Mouse (Mus musculus) forelimb bud, embryonic 11.5 days (tissue): ENCODE measurements around the gene Focad.

Source experiments
- DNase-seq: peaks from one replicate; pipeline ENCODE4 v3.0.0-alpha.2; 2012; ENCODE audit warnings: low read depth, low spot score

Gene Focad

DNA sequence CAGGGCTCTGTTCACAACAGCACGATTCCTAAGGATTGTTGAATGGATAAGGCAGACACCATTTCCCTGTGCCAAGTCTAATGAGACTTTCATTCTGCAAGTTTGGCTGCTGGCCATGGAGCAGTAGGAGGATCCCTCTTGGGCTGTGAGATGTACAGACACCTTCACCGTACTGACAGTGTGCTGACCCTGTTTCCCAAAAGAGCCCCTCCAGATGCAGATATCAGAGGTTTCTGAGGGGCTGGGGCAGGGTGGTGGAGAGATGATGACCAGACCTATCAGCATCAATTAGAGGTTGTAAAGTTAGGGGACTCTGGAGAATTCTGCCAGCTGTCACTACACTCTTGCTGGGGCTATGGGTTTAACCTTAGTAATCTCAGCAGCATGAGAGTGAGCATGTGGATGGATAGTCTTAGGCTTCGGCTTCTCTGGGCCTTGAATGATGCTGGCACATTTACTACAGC lies 115.0 kb downstream of the Focad start:
- no peak for DNase-seq

DNA sequence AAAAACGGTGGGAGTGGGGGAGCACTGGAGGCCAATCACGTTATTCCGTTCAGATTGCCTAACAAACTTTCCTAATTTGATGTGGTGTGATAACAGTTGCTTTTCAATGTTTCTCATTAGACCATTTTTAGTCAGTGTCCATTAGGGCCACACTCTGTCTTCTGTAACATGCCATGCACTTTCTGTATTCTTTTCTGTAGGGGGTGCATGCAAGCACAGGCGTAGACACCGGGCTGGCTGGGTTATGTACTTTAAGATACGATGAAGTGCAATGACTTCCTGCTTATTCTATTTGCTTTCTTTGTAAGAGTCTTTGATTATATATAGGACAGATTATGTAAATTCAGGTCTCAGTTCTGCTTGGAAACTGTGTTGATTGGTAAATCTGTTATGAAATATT lies 116.2 kb downstream of the Focad start:
- no peak for DNase-seq

DNA sequence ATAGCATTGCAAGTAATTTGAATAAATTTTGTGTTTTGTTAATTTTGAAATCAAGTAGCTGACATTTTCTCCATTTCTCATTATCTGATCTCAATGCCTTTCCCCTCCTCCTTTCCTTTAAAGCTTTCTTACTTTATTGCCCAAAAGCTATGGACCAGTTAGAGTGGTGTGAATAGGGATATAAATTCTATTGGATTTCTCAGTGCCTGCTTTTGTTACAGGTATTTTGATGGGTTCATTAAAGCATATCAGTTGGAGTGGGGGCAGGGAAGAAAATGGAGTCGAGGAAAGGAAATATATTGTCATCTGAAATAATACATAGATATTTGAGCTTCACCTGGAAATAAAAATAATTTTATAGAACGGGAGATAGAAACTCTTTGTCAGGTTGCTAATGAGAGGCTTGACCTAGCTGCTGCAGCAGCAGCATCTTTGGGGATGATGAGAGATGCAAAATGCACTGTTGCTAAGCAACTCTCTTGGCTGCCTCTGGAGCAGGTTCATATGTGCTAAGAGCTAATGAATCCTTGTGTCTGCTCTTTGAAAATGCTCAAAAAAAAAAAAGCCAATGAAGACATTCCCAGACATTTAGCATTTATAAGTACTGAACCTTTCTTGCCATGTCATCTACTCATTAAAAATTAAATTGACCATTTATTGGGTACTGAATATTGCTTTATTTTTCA lies 116.9 kb downstream of the Focad start:
- no peak for DNase-seq

- no peak for DNase-seq
Measured at GRCm38 (mm10) chr4:88213895-88214294, 119.5 kb downstream of the Focad start.

- no peak for DNase-seq
Measured at GRCm38 (mm10) chr4:88218286-88218685, 123.9 kb downstream of the Focad start.

GRCm38 (mm10) chr4:88218797-88219196 lies 124.4 kb downstream of the Focad start:
- DNase-seq, result no peak

- no peak for DNase-seq
Measured at GRCm38 (mm10) chr4:88231375-88231774, 136.9 kb downstream of the Focad start.

DNA sequence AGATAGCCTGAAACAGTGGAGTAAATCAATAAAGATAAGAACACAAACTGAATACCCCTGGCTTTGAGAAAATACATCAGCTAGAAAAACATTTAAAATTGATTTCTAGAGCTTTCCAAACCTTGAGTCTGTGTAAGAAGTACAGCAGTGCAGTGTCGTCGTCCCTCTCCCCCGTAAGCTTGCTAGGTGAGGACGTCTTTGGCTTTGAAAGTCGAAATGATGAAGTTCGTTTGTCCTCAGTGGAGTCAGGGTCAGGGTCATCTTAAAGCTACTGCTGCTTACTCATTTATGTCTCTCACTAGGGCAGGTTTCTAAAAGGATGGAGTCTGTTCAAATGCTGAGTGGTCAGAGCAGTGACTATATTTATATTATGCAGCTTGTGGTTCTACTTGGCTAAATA lies 141.5 kb downstream of the Focad start:
- DNase-seq, result no peak

- no peak for DNase-seq
Measured at GRCm38 (mm10) chr4:88236926-88237756, 142.7 kb downstream of the Focad start.

- no peak for DNase-seq
Measured at GRCm38 (mm10) chr4:88238351-88238750, 143.9 kb downstream of the Focad start.

DNA sequence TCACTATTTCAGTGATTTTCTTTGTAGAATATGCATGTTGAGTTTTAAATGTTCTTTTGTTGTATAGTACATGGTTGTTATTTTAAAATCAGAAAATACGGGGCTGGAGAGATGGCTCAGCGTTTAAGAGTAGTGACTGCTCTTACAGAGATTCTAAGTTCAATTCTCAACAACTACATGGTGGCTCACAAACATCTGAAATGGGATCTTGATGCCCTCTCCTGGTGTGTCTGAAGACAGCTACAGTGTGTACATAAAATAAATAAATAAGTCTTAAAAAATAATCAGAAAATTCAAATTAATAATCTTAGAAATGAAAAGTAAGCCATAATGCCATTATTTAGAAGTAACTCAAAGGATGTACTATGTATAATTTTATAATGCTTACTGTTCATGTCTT lies 149.4 kb downstream of the Focad start:
- no peak for DNase-seq

DNA sequence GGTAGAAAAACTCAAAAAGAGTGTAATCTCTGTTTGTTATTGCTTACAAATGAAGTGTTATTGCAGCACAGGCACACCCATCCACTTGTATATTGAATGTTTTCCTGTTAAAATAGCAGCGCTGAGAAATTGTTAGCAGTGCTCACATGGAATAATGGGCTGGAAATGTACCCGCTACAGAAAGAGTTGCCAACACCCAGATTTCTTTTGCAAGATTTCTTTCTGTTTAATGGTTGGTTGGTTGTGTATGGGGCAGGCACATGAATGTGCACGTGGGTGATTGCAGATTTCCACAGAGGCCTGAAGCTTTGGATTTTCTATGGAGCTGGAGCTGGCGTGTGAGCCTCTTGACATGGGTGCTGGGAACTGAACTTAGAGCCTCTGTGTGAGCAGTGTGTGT lies 151.1 kb downstream of the Focad start:
- DNase-seq, result no peak

DNA sequence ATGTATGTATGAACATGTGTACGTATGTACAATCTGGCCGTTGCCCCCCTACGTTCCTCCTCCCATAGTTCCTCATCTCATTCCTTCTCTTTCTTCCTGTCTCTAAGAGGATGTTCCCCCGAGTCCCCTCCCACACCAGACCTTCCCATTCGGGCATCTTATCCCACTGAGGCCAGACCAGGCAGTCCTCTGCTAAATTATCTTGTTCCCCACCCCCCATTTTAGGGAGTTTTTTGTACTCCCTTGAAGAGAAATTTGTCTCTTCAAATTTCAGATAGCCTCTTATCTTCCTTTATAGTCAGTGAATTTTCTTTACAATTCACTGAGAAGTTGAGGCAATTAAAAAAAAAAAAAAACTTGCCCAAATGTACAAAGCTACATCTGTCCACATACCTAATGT lies 166.9 kb downstream of the Focad start:
- DNase-seq, result no peak

DNA sequence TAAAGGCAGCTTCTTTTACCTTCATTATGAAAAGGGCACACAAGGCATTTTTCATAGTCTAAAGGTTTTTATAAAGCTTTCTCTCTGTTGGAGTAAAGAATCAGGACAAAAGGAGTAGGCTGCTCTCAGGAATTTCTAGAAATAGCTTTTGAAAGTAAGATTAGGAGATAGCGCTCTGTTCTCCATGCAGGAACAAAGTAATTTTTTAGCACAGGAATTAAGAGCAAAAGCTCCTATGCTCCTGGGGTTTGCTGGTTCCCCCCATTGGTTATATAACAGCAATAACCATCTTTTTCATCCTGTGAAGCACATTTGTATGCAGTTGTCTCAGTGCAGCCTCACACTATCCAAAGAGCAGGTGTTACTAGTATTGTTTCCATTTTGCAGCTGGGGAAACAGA lies 170.1 kb downstream of the Focad start:
- no peak for DNase-seq

- no peak for DNase-seq
Measured at GRCm38 (mm10) chr4:88270408-88271067, 176.1 kb downstream of the Focad start.

GRCm38 (mm10) chr4:88275571-88276041 lies 181.2 kb downstream of the Focad start:
- no peak for DNase-seq

DNA sequence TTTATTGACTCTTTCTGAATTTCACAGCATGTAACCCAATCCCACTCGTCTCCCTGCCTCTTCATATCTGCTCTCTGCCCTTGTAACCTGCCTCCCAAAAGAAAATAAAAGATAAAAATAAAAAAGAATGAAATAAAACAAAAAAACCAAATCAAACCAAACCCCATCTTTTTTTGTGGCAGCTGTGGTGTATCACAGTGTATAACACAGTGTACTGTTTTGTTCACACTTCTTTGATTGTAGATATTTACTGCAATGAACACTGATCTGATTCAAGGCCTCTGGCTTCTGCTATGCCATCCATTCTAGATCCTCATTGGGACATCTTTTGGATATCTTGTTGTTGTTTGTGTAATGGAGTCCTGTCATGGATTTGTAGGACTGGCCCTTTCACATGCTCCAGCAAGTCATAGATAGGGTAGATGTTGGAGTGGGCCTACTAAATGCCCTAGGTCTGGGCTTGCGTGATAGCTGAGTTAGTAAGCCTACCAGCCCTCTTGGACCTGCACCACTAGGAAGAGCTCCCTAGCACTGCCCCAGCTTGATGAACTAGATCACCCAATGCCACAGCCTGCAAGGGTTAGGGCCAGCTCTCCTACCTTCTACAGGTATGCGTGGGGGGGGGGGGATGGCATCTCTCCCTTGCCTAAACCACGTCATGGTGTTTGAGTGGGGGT lies 181.8 kb downstream of the Focad start:
- no peak for DNase-seq

GRCm38 (mm10) chr4:88278524-88278923 lies 184.1 kb downstream of the Focad start:
- DNase-seq, result no peak

DNA sequence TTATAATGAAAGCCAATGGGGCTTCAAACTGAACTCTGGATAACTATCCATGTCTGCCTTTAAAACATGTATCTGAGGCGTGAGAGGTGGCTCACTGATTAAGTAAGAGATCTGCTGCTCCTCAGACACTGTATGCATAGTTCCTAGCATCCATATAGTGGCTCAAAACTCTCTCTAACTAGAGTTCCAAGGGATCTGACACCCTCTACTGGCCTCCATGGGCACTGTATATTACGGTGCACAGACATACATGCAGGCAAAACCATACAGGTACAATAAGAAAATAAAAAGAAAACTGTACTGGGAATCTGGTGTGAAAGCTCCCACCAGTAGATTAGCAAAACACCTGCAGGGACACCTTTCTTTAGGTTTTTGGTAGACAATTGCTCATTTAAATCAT lies 186.1 kb downstream of the Focad start:
- DNase-seq, result no peak

- DNase-seq, result no peak
Measured at GRCm38 (mm10) chr4:88295537-88295936, 201.1 kb downstream of the Focad start.

GRCm38 (mm10) chr4:88299551-88299950 lies 205.1 kb downstream of the Focad start:
- DNase-seq, result no peak
